Mouse (Mus musculus) bone marrow, adult 2 months (tissue): ENCODE results near the gene Map2k6.

Source experiments
- CTCF ChIP-seq: fragments of 200-500 bp; IDR thresholded peaks from 2 replicates; pipeline ENCODE4 v1.5.1; 2011; ENCODE audit warnings: low read length, control low read depth; ENCODE audit not compliant: control insufficient read depth, insufficient read depth
- POLR2A ChIP-seq: fragments of 200-500 bp; IDR thresholded peaks from 2 replicates; pipeline ENCODE4 v1.6.1; 2011; ENCODE audit warnings: low read depth, mild to moderate bottlenecking, control low read depth, low read length, borderline replicate concordance; ENCODE audit not compliant: control insufficient read depth

DNA sequence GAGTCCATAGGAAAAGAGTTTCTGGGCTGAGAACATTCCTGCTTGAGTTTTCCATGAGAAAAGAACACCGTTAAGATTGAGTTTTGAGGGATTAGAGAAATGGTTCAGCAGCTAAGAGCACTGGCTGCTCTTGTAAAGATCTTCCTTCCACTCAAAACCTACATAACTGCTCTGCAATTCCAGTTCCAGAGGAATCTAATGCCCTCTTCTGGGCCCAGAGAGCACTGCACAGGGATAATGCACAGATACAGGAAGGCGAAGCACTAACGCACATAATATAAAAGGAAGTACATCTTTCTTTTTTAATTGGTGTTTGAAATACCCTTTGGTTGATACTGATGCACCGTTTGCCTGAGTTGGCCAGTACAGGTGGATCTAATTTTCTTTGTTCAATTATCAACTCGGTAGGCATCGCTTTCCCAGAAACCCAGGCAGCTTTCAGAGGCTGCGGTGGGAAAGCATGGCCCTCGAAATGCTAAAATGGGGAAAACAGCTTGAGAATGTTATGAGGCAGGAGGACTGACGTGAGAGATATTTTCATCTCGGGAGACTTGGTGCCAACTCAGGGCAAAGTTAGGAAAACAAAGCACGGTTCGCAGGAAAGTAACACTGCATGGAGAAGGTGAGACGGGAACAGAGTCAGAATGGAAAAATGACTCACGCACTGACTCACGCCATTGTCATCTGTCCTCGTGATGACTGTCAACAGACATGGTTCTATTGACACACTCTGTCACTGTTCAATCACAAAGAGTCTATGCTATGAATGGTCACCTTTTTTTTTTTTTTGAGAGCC is 41.0 kb upstream of the Map2k6 start:
- TF ChIP-seq POLR2A, result no peak
- no peak for TF ChIP-seq CTCF
